Mouse (Mus musculus) liver, postnatal 0 days (tissue): Measurements from ENCODE around the gene Prkcd. TPM values are rescaled to one million over a fixed set of nuclear protein-coding genes. Genes with fewer than 3 reads are reported as not detected.
A peak's percentile ranks its signal among the peaks of the same experiment; 100 is the strongest.

Experiments used
- ATAC-seq: fragments of 200-750 bp; cut with Nextera tagmentation; 2 replicates; pipeline ENCODE4 v1.8.0; 2017; ENCODE audit warnings: mild to moderate bottlenecking, moderate library complexity
- DNase-seq: peaks from one replicate; pipeline ENCODE4 v3.0.0-alpha.2; 2016
- H3K27ac ChIP-seq: fragments of 300-500 bp; sonication (generic); 2 replicates; pipeline ENCODE4 v1.5.1; 2014; ENCODE audit warnings: antibody characterized with exemption, moderate library complexity, mild to moderate bottlenecking, low read depth
- H3K27me3 ChIP-seq: fragments of 300-500 bp; sonication (generic); 2 replicates; pipeline ENCODE4 v1.6.1; 2014; ENCODE audit warnings: low read length, control low read depth, mixed read lengths; ENCODE audit not compliant: insufficient read depth
- H3K36me3 ChIP-seq: fragments of 300-500 bp; sonication (generic); replicated peaks from 2 replicates; pipeline ENCODE4 v1.6.1; 2014; ENCODE audit warnings: mild to moderate bottlenecking, control low read depth, low read length, moderate library complexity, mixed read lengths; ENCODE audit not compliant: insufficient read depth
- H3K4me1 ChIP-seq: fragments of 300-500 bp; sonication (generic); 2 replicates; pipeline ENCODE4 v1.6.1; 2014; ENCODE audit warnings: antibody characterized with exemption, mild to moderate bottlenecking, control low read depth; ENCODE audit not compliant: insufficient read depth
- H3K4me2 ChIP-seq: fragments of 300-500 bp; sonication (generic); 2 replicates; pipeline ENCODE4 v1.6.1; 2014; ENCODE audit warnings: low read depth, mild to moderate bottlenecking, low read length, moderate library complexity, mixed read lengths
- H3K4me3 ChIP-seq: fragments of 300-500 bp; sonication (generic); 2 replicates; pipeline ENCODE4 v1.5.1; 2014; ENCODE audit warnings: low read depth, low read length
- H3K9ac ChIP-seq: fragments of 300-500 bp; sonication (generic); replicated peaks from 2 replicates; pipeline ENCODE4 v1.6.1; 2014; ENCODE audit warnings: mild to moderate bottlenecking, moderate library complexity
- H3K9me3 ChIP-seq: fragments of 300-500 bp; sonication (generic); 2 replicates; pipeline ENCODE4 v1.6.1; 2016; ENCODE audit warnings: mild to moderate bottlenecking, control low read depth, low read length, mixed read lengths
- CTCF ChIP-seq: sonication (generic); IDR thresholded peaks from 2 replicates; pipeline ENCODE4 v1.5.1; 2016; ENCODE audit warnings: antibody characterized with exemption, low read depth
- EP300 ChIP-seq: IDR thresholded peaks from 2 replicates; pipeline ENCODE4 v1.6.1; 2016; ENCODE audit warnings: antibody characterized with exemption, low read depth, mild to moderate bottlenecking
- WGBS: fragments of 180-500 bp; shearing (Covaris S2); extraction: QIAGEN DNeasy Blood & Tissue Kit; methylation state at CpG from one replicate; pipeline ENCODE4 v1.1.7; 2014; ENCODE audit not compliant: insufficient replicate concordance; 5-methylcytosine and 5-hydroxymethylcytosine counted together
- polyA plus RNA-seq: library from polyadenylated mRNA; unstranded; fragments of >200 nt; fragmentation: Nextera tagmentation; extraction: Ambion mirVana; gene quantifications from 2 replicates; pipeline ENCODE4 v1.2.1, GENCODE M21; 2015

The Prkcd gene
- polyA plus RNA-seq, 1 experiment from 2014 or later, result 17.8 TPM

DNA sequence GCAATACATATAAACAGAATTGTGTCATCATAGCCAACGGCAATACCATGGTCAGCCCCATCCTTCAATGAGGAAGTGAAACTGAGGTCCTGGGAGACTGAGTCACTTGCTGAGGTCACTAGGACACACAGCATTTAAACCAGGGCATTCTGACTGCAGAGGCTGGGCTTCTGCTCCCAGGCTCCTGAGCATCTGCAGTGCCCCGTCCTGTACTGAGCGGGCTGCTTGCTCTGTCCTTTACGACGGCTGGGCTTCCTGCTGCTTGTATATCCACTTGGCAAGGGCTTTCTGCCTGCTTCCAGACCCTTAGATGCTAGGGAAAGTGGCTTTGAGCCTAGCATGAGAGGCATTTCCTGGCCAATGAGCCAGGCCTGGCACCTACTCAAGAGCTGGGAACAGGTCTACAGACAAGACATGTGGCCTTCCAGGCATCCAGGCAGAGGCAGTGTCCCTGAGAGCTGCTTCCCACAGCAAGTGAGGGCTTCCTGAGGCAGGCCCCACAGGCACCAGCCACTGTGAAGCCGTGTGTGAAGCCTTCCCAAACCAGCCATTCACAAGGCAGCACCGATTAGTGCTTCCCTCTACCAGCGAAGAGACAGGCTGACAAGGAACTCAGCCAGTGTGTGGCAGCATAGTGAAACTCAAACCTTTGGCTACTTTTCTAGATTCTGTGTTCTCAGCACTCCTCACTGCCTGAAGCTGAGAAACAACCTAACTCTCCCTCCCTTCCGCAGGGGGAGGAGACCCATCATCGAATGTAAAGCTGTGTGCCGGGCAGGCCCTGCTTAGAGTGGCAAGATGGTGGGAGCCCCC lies 32.5 kb downstream of the Prkcd start:
- Histone ChIP-seq H3K4me3 (no peak overlapping the region), H3K36me3 (peaks cover 18% of the 10 kb centered on the region), H3K9ac (no peak overlapping the region), H3K27me3 (no peaks in the 10 kb centered on the region), H3K4me1 (peaks cover 10% of the 10 kb centered on the region), H3K9me3 (no peaks in the 10 kb centered on the region), H3K4me2 (no peak overlapping the region), H3K27ac (peak overlapping the region; percentile 78)
- 36% methylated on average over 11 of the region's 11 CpGs for WGBS
- TF ChIP-seq EP300 (no peak), CTCF (peak; percentile 34; the same call in 1 of the 2 replicates)
- ATAC-seq (peak; percentile 60), DNase-seq (peak; percentile 42)

DNA sequence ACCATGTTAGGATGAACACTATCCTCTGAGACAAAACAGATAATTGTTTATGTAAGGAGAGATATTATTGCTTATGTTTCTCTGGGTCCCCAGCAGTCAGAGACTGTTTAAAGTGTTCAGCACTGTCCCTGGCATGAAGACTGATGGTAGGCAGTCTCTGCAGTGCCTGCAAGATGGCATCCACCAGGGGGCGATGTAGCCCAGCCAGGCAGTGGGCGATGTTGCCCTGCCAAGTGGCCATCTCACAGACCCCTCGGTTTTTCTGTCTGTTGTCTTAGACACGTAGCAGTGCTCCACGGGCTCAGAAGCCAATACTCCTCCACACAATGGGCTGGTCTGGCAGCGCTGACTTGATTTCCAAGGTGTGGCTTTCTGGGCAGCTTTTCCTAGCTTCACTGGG lies 34.6 kb downstream of the Prkcd start:
- H3K27ac ChIP-seq, result no peak overlapping the region
- H3K27me3 ChIP-seq, result no peaks in the 10 kb centered on the region
- 10% methylated on average over 6 of the region's 6 CpGs for WGBS
- peak; percentile 87 for DNase-seq
- no peak overlapping the region for H3K9ac ChIP-seq
- peaks cover 10% of the 10 kb centered on the region for H3K4me1 ChIP-seq
- no peak overlapping the region for H3K4me3 ChIP-seq
- H3K4me2 ChIP-seq, result no peak overlapping the region
- peak; percentile 40; the same call in 1 of the 2 replicates for ATAC-seq
- TF ChIP-seq CTCF, result peak; percentile 98
- TF ChIP-seq EP300, result no peak
- peaks cover 7% of the 10 kb centered on the region; the same call in 1 of the 2 replicates for H3K36me3 ChIP-seq
- no peaks in the 10 kb centered on the region for H3K9me3 ChIP-seq

DNA sequence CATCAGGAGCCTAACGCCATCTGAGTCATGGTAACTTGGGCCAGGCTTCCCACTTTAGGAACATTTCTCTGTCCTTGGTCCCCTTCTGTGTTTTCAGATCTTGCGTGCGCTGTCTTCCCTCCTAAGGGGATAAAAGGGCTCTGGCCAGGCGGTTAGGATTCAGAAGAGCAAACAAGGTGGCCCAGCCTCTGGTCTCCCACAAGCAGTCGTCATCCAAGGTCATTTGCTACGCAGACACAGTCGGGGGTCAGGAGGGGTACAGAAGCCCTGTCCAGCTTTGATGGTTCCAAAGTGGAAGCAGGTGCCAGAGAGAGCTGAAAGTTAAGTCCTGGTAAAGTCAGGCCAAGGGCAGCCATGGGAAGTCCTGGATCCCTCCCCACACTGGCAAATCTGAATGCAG lies 35.1 kb downstream of the Prkcd start:
- Histone ChIP-seq H3K4me2 (no peak overlapping the region), H3K9ac (no peak overlapping the region), H3K36me3 (peaks cover 5% of the 10 kb centered on the region; the same call in 1 of the 2 replicates), H3K4me3 (no peak overlapping the region), H3K27me3 (no peaks in the 10 kb centered on the region), H3K27ac (no peak overlapping the region), H3K9me3 (no peaks in the 10 kb centered on the region), H3K4me1 (peaks cover 10% of the 10 kb centered on the region)
- TF ChIP-seq EP300, result no peak
- TF ChIP-seq CTCF, result no peak
- DNase-seq, result no peak
- ATAC-seq, result no peak
- WGBS, result 64% methylated on average over 7 of the region's 7 CpGs

DNA sequence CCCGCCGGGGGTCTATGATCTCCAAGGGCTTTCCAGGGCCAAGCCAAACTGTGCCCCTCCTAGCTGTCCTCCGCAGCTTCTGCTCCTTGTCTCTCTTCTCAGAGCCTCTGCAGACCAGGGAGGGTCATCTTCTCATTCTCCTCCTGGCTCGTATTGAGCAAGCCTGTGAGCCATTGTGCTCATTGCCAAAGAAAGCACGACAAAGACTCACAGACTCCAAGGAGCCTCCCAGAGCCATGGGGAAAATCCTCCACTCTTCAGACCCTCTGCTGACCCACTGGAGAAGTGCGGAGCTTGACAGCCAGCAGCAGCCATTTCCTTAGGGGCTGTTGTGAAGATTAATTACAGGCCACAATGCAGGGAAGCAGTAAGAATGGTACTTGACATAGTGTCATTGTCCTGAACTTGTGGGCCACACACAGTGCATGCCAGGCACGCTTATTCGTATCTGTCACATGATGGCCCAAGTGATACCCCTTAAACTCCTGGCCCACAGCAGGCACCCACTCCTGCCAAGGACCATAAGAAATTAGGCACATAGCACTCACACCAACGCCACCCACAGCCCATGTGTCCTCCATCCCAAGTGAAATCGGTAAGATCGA lies 35.9 kb downstream of the Prkcd start:
- Histone ChIP-seq H3K4me3 (no peak overlapping the region), H3K4me1 (peaks cover 10% of the 10 kb centered on the region), H3K4me2 (no peak overlapping the region), H3K9me3 (no peaks in the 10 kb centered on the region), H3K27me3 (no peaks in the 10 kb centered on the region), H3K9ac (no peak overlapping the region), H3K27ac (no peak overlapping the region), H3K36me3 (0 out of 2 replicates have a peak, but pooled peaks cover 3% of the 10 kb centered on the region)
- ATAC-seq (no peak), DNase-seq (no peak)
- 70% methylated on average over 11 of the region's 11 CpGs for WGBS
- TF ChIP-seq EP300 (no peak), CTCF (no peak)

DNA sequence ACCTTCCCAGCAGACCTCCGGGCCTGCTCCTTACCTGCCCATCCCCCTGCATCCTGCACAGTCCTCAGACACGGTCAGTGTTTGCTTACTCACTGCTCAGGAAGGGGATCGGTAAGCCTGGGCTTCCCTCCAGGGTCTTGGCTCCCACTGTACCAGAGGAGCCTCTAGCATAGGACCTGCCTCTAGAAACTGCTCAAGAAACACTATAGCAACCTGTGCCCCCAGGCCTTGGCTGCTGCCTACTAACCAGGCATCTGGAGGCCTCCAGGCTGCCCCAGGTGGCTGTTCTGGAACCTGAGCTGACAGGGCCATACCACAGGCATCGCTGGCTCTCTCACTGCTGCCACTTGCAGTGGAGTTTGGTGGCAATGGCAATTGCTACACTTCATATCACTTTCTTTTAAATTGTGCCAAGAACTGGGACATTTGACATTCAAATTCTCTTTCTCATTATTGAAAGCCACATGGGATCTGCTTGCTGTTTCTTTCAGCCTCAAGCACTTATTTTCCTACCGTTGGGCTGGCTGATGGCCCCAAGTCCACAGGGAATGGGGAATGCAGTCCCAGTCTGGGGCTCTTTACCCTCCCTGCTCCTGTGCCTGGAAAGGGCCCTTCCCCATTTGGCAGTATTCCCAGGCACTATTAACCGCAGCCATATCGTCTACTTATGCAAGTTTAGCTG lies 39.1 kb downstream of the Prkcd start:
- no peak overlapping the region for H3K9ac ChIP-seq
- ATAC-seq (no peak), DNase-seq (no peak)
- TF ChIP-seq CTCF (no peak), EP300 (no peak)
- no peak overlapping the region for H3K4me2 ChIP-seq
- no peak overlapping the region for H3K4me3 ChIP-seq
- no peaks in the 10 kb centered on the region for H3K9me3 ChIP-seq
- no peak overlapping the region for H3K27ac ChIP-seq
- no peaks in the 10 kb centered on the region for H3K36me3 ChIP-seq
- WGBS, result 52% methylated on average over 7 of the region's 7 CpGs
- H3K27me3 ChIP-seq, result no peaks in the 10 kb centered on the region
- peaks cover 5% of the 10 kb centered on the region for H3K4me1 ChIP-seq

DNA sequence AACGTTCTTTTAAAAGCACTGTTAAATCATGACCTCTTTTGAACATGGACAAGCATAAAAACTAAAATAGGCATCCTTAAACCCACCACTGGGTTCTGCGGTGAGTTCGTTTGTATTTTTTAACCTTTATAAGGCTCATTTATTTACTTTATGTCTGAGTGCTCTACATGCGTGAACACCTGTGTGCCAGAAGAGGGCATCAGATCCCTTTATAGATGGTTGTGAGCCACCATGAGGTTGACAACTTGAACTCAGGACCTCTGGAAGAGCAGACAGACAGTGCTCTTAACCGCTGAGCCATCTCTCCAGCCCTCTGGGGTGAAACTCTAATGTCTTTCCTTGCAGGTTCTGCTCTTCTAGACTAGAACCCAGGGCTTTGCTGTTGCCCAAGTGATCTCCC lies 40.7 kb downstream of the Prkcd start:
- H3K9ac ChIP-seq, result no peak overlapping the region
- no peaks in the 10 kb centered on the region for H3K9me3 ChIP-seq
- no peak overlapping the region for H3K4me2 ChIP-seq
- H3K27ac ChIP-seq, result no peak overlapping the region
- DNase-seq (no peak), ATAC-seq (no peak)
- H3K4me1 ChIP-seq, result peaks cover 5% of the 10 kb centered on the region
- no peaks in the 10 kb centered on the region for H3K27me3 ChIP-seq
- WGBS, result 79% methylated on average over 5 of the region's 5 CpGs
- no peak overlapping the region for H3K4me3 ChIP-seq
- TF ChIP-seq CTCF (no peak), EP300 (no peak)
- H3K36me3 ChIP-seq, result no peaks in the 10 kb centered on the region
